Mouse (Mus musculus): ENCODE measurements around the gene Susd2.
A peak's percentile ranks its signal among the peaks of the same experiment; 100 is the strongest.

The Susd2 gene

DNA sequence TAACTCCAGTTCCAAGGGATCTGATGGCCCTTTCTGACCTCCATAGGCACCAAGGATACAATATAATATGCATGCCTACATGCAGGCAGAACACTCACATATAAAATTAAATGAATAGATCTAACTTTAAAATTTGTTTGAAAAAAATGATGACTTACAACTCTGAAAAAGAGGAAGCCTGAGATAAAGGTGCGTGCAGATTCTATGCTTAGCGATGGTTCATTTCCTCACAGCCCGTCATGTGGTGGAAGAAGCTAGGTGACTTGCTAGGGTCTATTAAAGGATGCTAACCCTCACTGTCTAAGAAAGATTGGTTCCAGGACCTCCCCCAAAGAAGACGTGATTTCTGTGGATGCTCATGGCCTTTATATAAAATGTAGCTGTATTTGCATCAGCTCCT is 27.8 kb downstream of the Susd2 start:
- no peak for DNase-seq

DNA sequence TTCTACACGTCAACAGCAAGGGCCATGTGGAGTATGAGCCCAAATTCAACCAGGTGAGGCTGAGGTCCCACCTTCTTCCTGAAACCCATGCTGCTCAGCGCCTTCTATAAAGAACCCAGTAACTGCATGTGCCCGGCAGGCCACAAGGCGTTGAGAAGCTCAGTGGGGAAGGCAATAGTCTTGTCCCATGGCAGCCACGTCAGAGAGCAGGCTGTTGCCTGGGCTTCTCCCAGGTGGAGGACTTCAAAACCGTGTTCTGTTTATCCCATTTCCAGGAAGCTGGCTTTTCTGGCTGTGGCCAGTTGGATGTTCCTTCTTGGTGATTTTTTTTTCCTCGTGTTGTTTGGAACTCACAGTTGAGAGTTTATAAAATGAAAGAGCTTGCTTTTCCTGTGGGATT is 33.3 kb downstream of the Susd2 start:
- no peak for DNase-seq

DNA sequence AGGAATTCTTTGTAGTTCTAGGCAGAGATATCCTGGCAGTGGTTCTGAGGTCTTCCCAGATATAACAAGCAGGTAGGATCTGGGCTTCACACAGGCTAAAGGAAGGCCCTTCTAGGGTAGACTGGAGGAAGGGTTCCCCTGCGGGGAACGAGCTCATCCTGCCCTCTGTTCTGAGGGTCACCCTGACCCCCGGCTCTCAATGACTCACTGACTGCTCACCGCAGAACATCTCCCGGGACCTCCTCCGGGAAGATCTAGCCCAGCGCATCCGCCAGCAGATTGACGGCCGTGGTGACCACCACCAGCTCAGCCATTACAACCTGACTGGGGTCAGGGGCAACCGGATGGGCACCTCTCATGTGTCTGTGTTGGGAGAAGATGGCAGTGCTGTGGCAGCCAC is 34.8 kb downstream of the Susd2 start:
- DNase-seq, result no peak

DNA sequence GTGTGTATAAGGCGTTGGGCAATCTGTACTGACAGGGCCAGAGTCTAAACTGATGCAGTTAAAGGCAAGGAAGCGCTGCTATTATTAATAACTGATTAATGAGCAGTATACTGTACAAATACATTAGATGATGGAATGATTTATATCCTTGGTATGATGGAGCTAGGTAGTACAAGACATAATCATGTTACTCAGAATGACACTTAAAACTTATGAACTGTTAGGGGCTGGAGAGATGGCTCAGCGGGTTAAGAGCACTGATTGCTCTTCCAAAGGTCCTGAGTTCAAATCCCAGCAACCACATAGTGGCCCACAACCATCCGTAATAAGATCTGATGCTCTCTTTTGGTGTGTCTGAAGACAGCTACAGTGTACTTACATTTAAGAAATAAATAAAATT is 36.6 kb downstream of the Susd2 start:
- no peak for DNase-seq

DNA sequence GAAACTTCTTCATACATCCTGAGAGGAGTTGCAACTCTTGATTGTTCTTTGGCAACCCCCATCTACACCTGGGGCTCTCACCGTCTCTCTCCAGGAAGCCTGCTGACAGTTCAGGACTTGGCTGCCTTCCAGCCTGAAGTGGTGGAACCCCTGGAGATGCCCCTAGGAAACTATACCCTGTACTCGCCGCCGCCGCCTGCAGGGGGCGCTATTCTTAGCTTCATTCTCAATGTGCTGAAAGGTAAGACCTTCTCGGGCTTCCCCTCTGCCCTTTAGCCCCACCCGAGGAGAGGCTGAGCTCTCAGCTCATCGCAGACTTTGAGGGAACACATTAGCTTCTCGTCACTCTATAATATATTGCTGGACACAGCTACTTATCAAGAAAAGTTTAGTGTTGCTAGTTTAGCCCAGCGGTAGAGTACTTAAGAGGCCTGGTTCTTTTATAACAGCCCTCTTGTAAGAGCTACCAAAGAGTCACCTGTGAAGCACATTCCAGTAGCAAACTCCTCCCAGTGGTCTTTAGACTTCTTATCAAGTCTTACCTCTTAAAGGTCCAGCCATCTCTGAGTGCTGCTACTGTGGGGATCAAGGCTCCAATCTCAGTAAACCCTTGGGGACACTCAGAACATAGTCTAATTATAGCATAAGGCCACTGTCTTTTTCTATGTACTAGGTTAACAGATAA is 38.5 kb downstream of the Susd2 start:
- DNase-seq, result no peak

DNA sequence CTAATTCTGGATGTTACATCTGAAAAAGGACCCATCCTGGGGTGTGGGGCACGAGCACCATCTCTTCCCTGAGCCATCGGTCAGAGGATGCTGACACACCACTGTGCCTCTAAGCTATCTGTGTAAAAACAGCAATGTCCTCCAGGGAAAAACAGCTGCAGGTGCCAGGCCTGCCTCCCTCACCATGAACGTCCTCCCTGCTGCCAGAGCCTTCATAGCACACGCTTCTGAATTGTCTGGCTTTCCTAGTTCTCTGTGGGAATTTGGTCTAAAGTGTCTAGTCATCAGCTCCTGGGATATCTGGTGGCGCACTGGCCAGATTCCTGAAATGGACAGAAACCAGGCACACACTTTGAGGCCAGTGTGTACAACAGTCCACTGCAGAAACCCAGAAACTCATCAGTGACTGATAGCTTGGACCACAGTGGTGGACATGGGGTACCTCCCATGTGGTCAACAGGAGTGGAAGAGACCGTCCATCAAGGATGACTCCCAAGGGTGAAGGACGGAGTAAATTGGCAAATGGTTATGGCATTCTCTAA is 43.5 kb downstream of the Susd2 start:
- no peak for DNase-seq

DNA sequence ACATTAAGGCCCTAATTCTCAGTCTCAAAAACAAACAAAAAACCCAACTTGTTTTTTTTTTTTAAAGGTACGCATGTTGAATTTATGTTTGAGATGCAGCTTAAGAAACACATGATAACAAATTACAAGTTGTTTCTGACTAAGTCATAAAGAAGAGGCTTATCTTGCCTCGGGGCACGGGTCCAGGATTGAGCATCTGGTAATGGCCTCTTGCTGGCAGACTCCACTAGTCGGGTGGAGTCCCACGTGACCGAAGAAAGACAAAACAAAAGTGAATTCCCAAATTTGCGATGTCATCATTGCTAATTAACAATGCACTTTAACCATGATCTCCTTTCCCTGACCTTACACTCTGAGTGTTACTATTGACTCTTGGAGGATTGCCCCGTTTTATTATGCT is 47.8 kb downstream of the Susd2 start:
- no peak for DNase-seq

DNA sequence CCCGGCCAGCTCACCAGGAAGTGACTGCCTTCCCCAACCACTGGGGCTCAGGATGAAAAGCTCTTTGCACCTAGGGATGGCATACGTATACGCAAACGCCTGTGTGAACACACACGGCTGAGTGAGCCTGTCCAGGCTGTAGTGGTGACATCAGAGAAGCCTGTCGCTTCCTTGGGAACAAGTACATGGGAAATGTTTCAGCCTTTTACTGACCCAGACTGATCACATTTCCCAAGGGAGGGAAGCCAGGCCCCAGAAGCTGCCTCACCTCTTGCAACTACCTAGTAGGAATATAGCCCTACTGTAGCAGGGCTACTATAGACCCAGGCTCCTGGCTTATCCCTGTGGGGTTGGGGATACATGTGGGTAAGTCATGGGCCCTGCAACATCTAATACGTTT is 51.2 kb downstream of the Susd2 start:
- no peak for DNase-seq

DNA sequence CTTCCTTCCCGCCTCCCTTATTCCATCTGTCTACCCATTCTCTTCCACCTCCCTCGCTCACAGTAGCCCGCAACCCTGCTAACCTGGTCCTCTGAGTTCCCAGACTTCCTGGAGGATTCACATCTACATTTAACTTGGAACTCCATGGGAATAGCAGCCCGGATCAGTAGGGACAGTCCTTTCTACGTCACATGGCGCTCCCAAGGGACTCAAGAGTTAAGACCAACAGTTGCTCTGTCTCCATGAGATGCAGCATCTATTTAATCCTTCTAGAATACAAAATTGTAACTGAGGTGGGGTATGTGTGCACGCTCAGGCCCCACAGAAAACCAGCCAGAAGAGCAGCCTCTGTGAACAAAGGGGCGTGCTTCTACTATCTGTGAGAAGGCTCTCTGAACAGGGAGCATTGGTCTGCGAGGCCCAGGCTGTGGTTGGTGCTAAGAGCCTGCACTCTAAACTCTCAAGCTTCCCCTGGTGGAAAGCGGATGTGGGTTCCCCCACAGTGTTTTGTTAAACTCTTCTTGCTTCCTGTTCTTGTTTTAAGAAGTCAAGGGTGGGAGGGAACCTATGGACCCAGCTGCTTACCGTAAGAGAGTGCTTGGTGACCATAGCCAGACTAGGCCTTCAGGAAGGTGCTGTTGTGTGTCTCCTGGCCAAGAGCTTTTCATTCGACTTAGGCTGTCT is 52.5 kb downstream of the Susd2 start:
- DNase-seq, result peak; percentile 83 to 94

DNA sequence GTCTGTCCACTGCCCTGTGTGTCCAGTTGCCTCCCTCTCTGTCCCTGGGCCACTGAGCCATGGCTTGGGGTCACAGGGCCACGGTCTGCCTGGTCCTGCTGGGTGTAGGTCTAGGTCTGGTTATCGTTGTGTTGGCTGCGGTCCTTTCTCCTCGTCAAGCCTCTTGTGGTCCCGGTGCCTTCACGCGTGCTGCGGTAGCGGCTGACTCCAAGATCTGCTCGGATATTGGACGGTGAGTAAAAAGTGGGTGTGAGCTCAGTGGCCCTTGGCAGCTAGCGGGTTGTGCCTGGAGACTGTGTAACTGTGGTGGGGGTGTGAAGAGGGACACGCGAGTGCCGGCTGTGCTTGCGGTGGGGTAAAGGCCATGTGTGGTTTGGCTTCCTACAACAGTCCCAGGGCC is 54.2 kb downstream of the Susd2 start:
- DNase-seq, result peak in 1 of 2 experiments; percentile 27

DNA sequence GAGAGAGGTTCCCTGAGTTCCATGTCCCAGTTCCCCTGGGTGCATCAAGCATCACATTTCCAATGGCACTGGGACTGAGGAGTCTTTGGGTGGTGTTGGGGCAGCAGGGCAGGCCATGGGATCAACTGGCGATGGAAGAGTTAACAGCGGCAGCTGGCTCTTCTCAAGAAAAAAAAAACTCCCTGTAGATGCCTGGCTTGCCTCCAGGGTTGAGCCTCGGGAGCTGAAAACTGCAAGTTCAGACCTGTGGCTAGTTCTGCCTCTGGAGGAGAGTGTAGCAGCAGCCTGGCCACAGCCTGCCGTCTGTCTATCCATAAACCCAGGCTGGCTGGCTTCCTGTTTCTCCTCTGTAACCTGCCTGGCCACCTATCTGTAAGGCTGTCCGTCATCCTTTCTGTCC is 54.7 kb downstream of the Susd2 start, which contains the start of gene Ggt5:
Gene Ggt5, plus strand, starts transcription at position 212 of the 400 bp plus-strand sequence.
- peak in 1 of 2 experiments; percentile 28 for DNase-seq

DNA sequence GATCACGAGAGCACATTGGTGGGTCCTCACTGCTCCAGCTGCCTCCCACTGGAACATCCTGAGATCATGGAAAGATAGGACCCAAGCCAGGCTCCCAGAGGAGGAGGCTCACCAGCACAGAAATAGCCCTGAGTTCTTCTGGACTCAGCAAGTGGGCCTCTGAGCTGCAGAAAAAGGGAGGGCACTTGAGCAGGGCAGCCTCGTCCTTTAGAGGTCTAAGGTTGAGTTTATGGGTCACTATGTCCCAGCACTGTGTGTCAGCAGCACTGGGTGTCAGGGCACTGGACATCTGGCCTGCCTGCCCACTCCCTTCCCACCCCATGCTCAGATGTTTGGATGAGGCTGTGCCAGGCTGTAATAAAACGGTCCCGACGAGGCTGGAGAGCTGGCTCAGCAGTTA is 55.5 kb downstream of the Susd2 start:
- DNase-seq, result no peak

DNA sequence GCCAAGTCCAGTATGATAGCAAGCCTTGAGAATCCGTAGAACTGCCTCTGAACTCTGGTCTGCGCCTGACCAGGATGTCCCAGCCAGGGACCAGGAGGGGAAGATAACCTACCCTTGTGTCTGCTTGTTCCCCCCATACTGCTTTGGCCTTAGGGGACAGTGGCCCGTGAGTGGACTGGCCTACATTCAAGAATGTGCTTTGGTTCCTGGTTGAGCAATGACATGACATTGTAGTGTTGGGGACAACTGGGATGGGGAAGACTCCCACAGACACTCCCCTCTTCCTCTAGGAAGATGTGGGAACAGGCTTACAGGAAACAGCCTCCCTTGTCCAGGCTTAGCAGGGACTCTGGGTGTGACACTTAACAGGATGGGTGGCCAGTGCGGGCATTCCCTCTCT is 56.0 kb downstream of the Susd2 start:
- no peak for DNase-seq

Measured in thymus, adult 18-20 months (tissue).